Mouse (Mus musculus) T-cell, adult 66 days (primary cell): Measurements from ENCODE around the gene Gm10100. TPM values are rescaled to one million over a fixed set of nuclear protein-coding genes. Genes with fewer than 3 reads are reported as not detected.

Experiments used
- total RNA-seq, 2 experiments: library from RNA; stranded (reverse); gene quantifications; 3 replicates in 1 of 2; 4 replicates in 1 of 2; pipeline ENCODE4 v1.2.4; 2023

Gene Gm10100
- total RNA-seq: not detected

DNA sequence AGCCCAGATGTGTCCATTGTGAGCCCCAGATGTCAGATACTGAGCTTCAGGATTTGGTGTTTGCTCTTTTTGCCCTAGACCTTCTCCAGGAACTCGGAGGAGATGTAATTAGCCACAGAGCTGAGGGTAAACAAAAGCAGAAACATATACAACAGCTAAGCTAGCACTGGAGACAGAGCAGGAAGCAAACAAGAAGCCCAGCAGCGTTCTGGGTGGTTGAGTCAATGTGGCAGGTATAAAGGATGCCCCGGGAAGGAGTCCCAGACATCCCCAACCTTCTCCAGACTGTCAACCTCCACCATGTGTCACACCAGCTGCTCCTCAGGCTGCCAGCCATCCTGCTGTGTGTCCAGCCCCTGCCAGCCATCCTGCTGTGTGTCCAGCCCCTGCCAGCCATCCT, at the start of gene Gm10100:
TSS of gene Gm10100 (plus strand) at position 301 of the 400 bp plus-strand sequence.

GRCm38 (mm10) chr10:77685895-77686664, 40.2 kb upstream of the Gm10100 start, which contains the start of gene Tspear:
Gene Tspear, plus strand, starts transcription at chr10:77686569.

GRCm38 (mm10) chr10:77690356-77690807, 35.9 kb upstream of the Gm10100 start, which contains the start of gene Gm19402:
Gene Gm19402, minus strand, starts transcription at chr10:77690757.

DNA sequence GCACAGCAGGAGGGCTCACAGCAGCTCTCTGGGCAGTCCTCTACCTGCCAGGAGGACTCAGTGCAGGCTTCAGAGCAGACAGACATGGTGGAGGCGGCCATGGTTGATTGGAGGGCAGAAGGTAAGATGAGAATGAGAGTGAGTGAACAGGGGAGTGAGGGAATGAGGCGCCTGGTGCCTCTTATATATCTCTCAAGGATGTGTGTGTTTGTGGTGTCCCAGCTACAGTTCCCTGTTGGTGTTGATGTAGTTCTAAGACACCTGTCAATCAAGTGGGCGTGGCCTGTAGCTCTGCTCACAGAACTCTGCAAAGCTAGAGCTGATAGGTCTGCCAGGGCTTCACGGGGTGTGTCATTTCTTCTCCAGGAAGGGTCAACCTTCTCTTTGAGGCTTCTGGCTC, 29.2 kb upstream of the Gm10100 start, which contains the start of gene Gm9508:
TSS of gene Gm9508 (minus strand) at position 101 of the 400 bp plus-strand sequence.

DNA sequence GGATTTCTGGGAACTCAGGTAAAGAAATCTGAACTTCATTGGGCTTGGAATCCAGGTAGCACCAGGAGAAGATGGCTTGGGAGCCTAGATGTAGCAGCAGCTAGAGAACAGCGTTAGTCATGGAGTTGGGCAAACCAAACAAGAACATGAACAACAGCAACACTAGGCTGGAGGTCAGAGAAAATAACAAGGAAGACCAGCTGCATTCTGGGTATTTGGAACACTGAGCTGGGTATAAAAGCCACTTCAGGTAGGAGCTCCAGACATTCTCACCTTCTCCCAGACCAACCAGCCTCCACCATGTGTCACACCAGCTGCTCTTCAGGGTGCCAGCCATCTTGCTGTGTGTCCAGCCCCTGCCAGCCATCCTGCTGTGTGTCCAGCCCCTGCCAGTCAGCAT, 20.0 kb upstream of the Gm10100 start, which contains the start of gene Gm10272:
TSS of gene Gm10272 (plus strand) at position 301 of the 400 bp plus-strand sequence.

GRCm38 (mm10) chr10:77711157-77711556, 15.1 kb upstream of the Gm10100 start, which contains the start of gene Gm10024:
Gene Gm10024, plus strand, starts transcription at chr10:77711457.

DNA sequence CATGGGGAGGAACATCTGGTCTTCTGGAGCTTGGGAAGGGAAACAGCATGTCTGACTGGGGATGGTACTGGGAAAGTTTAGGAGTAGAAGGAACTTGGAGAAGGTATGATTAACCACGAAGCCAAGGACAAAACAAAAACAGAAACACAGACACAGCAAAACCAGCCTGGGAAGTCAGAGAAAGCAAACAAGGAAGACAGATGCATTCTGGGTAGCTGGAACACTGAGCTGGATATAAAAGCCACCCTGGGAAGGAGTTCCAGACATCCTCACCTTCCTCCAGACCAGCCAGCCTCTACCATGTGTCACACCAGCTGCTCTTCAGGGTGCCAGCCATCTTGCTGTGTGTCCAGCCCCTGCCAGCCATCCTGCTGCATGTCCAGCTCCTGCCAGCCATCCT, 10.8 kb upstream of the Gm10100 start, which contains the start of gene Gm10142:
TSS of gene Gm10142 (plus strand) at position 301 of the 400 bp plus-strand sequence.

DNA sequence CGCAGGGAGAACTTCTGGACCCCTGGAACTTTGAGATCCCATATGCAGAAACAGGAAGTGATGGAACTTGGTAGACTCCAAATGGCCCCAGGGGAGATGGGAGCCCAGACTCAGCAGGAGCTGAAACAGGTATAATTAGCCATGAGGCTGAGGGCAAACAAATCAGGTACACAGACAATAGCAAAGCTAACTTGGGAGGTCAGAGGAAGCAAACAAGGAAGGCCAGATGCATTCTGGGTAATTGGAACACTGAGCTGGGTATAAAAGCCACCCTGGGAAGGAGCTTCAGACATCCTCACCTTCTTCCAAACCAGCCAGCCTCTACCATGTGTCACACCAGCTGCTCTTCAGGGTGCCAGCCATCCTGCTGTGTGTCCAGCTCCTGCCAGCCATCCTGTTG, 6.0 kb upstream of the Gm10100 start, which contains the start of gene Krtap12-1:
TSS of gene Krtap12-1 (plus strand) at position 301 of the 400 bp plus-strand sequence.

GRCm38 (mm10) chr10:77741924-77742688, 15.8 kb downstream of the Gm10100 start, which contains the start of gene Gm18596:
Gene Gm18596, minus strand, starts transcription at chr10:77742638.

DNA sequence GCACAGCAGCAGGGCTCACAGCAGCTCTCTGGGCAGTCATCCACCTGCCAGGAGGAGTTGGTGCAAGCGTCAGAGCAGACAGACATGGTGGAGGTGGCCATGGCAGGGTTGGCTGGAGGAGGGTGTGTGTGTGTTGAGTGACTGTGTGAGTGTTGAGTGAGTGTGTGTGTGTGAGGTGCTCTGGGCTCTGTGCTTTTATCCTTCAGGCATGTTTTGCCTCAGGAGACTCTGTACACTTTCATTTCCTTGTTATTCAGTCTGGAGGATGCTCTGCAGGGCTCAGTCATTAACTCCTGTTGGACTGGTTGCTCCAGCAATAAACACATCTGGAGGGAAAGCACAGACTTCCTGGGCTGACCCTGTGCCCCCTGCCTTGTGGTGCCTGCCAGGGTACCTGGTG, 25.0 kb downstream of the Gm10100 start, which contains the start of gene Gm9736:
TSS of gene Gm9736 (minus strand) at position 101 of the 400 bp plus-strand sequence.

GRCm38 (mm10) chr10:77759582-77759981, 33.3 kb downstream of the Gm10100 start, which contains the start of gene Gm3233:
Gene Gm3233, minus strand, starts transcription at chr10:77759682.

GRCm38 (mm10) chr10:77771225-77771624, 44.9 kb downstream of the Gm10100 start, which contains the start of gene Gm3238:
Gene Gm3238, minus strand, starts transcription at chr10:77771325.

Other genes with a start within 250 kb of the Gm10100 start
- 10 to 100 TPM; 28.7 to 31.2 TPM for gene Fam207a, start 210.7 kb upstream of the Gm10100 start, total RNA-seq
- 100 to 1,000 TPM; 248 to 305 TPM for gene Itgb2, start 196.2 kb upstream of the Gm10100 start, total RNA-seq
- 100 to 1,000 TPM; 108 to 116 TPM for gene Pttg1ip, start 144.8 kb upstream of the Gm10100 start, total RNA-seq
- gene Sumo3, start 120.4 kb upstream of the Gm10100 start, total RNA-seq: 10 to 100 TPM; 56.8 to 61.8 TPM
- gene Gm49325, start 120.3 kb upstream of the Gm10100 start, total RNA-seq: not detected
- 10 to 100 TPM; 41.1 to 46.1 TPM for gene Ube2g2, start 104.2 kb upstream of the Gm10100 start, total RNA-seq
- 1 to 10 TPM; 1.6 to 3.3 TPM for gene Tspear, start 39.9 kb upstream of the Gm10100 start, total RNA-seq
- gene Gm19402, start 35.7 kb upstream of the Gm10100 start, total RNA-seq: not detected
- gene Gm9508, start 29.3 kb upstream of the Gm10100 start, total RNA-seq: not detected
- not detected for gene Gm10272, start 19.9 kb upstream of the Gm10100 start, total RNA-seq
- gene Gm10024, start 15.0 kb upstream of the Gm10100 start, total RNA-seq: not detected
- not detected for gene Gm10142, start 10.7 kb upstream of the Gm10100 start, total RNA-seq
- gene Krtap12-1, start 5.9 kb upstream of the Gm10100 start, total RNA-seq: not detected
- not detected for gene Gm18596, start 16.2 kb downstream of the Gm10100 start, total RNA-seq
- not detected for gene Gm9736, start 24.9 kb downstream of the Gm10100 start, total RNA-seq
- not detected for gene Gm3233, start 33.2 kb downstream of the Gm10100 start, total RNA-seq
- gene Gm3238, start 44.8 kb downstream of the Gm10100 start, total RNA-seq: not detected
- not detected for gene Gm7138, start 50.5 kb downstream of the Gm10100 start, total RNA-seq
- not detected for gene Gm3250, start 56.1 kb downstream of the Gm10100 start, total RNA-seq
- gene Gm7137, start 61.7 kb downstream of the Gm10100 start, total RNA-seq: not detected
- not detected for gene Gm9639, start 68.6 kb downstream of the Gm10100 start, total RNA-seq
- gene Gm19668, start 72.6 kb downstream of the Gm10100 start, total RNA-seq: not detected
- not detected for gene Gm9507, start 85.4 kb downstream of the Gm10100 start, total RNA-seq
- not detected for gene Gm2696, start 88.2 kb downstream of the Gm10100 start, total RNA-seq
- not detected for gene Krtap10-4, start 100.6 kb downstream of the Gm10100 start, total RNA-seq
- not detected for gene Krtap10-10, start 109.5 kb downstream of the Gm10100 start, total RNA-seq
- not detected for gene Gm36176, start 120.3 kb downstream of the Gm10100 start, total RNA-seq
- gene Gm10318, start 126.4 kb downstream of the Gm10100 start, total RNA-seq: not detected
- gene Gm3285, start 135.5 kb downstream of the Gm10100 start, total RNA-seq: not detected
- gene Lrrc3, start 176.1 kb downstream of the Gm10100 start, total RNA-seq: not detected
- 1 to 10 TPM; 2.1 to 2.3 TPM for gene Trpm2, start 244.1 kb downstream of the Gm10100 start, total RNA-seq